Mouse (Mus musculus): ENCODE results near the gene Bola2.

- no peak for TF ChIP-seq POLR2A (IDR thresholded peaks at IDR 0.05; ENCODE audit: control insufficient read depth, low read depth, low read length)
- TF ChIP-seq CTCF (IDR thresholded peaks at IDR 0.05; ENCODE audit: control insufficient read depth, insufficient read depth, insufficient replicate concordance, low read depth, low read length): no peak
Observed at GRCm38 (mm10) chr7:126741964-126742482, 46.8 kb downstream of the Bola2 start.

Data from testis, adult 2 months (tissue).